Mouse (Mus musculus): ENCODE measurements around the gene Fads2. TPM values are rescaled to one million over a fixed set of nuclear protein-coding genes. Genes with fewer than 3 reads are reported as not detected.

The Fads2 gene
- polyA plus RNA-seq (2012; rRNA removed), result 91.5 and 97.5 TPM in 2 replicates

DNA sequence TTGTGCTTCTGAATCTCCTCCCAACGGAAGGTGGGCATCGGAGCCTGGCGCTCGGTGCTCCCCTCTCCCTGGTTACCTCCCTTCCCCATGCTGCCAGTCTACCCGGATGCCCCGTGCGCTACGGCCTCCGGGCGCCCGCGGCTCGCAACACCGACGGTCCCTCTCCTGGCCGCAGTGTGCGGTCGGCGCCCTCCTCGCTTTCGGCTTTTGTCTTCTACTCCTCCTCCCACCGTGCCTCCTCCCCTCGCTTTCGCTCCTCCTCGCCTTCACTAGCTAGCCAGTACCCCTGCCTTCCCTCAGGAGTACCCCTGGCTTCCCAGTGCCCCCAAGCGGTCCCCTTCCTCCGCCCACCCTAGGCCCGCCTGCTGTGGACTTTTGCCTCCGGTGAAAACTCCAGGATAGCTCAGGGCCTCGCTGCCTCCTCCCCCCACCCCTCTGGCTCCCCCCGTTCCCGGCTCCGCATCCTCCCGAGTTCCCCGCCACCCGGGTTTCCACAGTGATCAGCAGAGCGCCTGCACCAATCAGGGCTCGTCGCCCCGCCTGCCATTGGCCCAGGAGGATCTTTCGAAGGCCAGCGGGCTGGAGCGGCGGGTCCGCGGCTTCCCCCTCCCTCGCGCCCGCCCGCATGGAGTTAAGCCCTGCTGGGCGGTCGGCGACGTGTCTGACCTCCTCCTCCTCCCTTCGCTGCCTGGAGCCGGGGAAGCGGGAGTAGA is at the start of gene Fads2:
TSS of gene Fads2 (minus strand) at position 406 of the 713 bp plus-strand sequence.
- peak within 1 kb of the TSS; percentile 75 for H3K4me3 ChIP-seq (ENCODE audit: control insufficient read depth, low read depth, low read length)
- no peaks in the 10 kb centered on the region for H3K27me3 ChIP-seq (ENCODE audit: control insufficient read depth, insufficient read depth, low read length)
- H3K27ac ChIP-seq (ENCODE audit: control insufficient read depth, insufficient read depth, low read depth, low read length), result peak within 1 kb of the TSS; percentile 86
- H3K36me3 ChIP-seq (ENCODE audit: control insufficient read depth, insufficient read depth, low read length), result no peaks in the 10 kb centered on the region
- H3K4me1 ChIP-seq (ENCODE audit: control insufficient read depth, insufficient read depth, low read length), result peaks cover 7% of the 10 kb centered on the region
- no peak for TF ChIP-seq CTCF (IDR thresholded peaks at IDR 0.05; ENCODE audit: control insufficient read depth, insufficient read depth, insufficient replicate concordance, low read depth, low read length)
- TF ChIP-seq POLR2A (IDR thresholded peaks at IDR 0.05; ENCODE audit: control insufficient read depth, low read depth, low read length), result peak; percentile 90

DNA sequence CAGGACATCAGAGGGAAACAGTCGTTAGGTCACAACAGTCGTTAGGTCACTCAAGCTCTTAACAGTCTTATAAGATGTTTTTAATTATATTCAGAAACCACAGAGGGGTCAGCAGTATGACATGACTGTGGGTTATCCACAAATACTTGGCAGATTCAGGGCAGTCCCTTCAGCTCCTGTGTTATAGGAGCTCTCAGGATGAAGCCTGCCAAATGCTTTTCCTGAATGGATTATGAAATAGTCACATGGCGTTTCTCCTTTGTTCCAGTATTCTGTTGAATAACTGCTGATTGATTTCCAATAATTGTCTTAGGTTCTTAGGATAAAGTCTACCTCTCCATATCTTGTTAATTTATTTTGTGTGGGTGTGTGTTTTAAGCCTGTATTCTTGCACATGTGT is 47.6 kb upstream of the Fads2 start:
- Histone ChIP-seq H3K36me3 (ENCODE audit: control insufficient read depth, insufficient read depth, low read length) (no peaks in the 10 kb centered on the region), H3K4me1 (ENCODE audit: control insufficient read depth, insufficient read depth, low read length) (no peaks in the 10 kb centered on the region), H3K4me3 (ENCODE audit: control insufficient read depth, low read depth, low read length) (no peak overlapping the region), H3K27me3 (ENCODE audit: control insufficient read depth, insufficient read depth, low read length) (no peaks in the 10 kb centered on the region), H3K27ac (ENCODE audit: control insufficient read depth, insufficient read depth, low read depth, low read length) (no peak overlapping the region)
- TF ChIP-seq CTCF (IDR thresholded peaks at IDR 0.05; ENCODE audit: control insufficient read depth, insufficient read depth, insufficient replicate concordance, low read depth, low read length) (no peak), POLR2A (IDR thresholded peaks at IDR 0.05; ENCODE audit: control insufficient read depth, low read depth, low read length) (no peak)

DNA sequence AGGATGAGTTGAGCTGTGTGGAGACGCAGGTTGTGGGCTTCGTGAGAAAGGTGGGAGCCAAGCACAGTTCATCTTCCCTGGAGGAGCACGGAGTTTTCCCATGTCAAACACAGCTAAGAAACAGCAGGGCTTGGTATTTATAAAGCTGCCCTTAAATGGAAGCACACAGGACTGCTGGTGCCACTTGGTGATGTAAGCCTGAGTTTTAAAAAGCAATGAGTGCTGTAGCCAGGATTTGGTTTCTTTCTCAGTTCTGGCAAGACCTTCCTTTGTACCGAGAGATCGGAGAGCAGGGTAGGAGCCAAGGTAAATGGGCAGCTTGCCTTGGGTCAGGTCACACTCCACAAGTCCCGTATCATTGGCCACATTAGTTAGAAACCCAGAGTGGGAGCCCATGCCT is 47.0 kb upstream of the Fads2 start:
- no peak overlapping the region for H3K4me3 ChIP-seq (ENCODE audit: control insufficient read depth, low read depth, low read length)
- no peaks in the 10 kb centered on the region for H3K36me3 ChIP-seq (ENCODE audit: control insufficient read depth, insufficient read depth, low read length)
- no peak overlapping the region for H3K27ac ChIP-seq (ENCODE audit: control insufficient read depth, insufficient read depth, low read depth, low read length)
- H3K27me3 ChIP-seq (ENCODE audit: control insufficient read depth, insufficient read depth, low read length), result no peaks in the 10 kb centered on the region
- TF ChIP-seq POLR2A (IDR thresholded peaks at IDR 0.05; ENCODE audit: control insufficient read depth, low read depth, low read length) (no peak), CTCF (IDR thresholded peaks at IDR 0.05; ENCODE audit: control insufficient read depth, insufficient read depth, insufficient replicate concordance, low read depth, low read length) (no peak)
- no peaks in the 10 kb centered on the region for H3K4me1 ChIP-seq (ENCODE audit: control insufficient read depth, insufficient read depth, low read length)

DNA sequence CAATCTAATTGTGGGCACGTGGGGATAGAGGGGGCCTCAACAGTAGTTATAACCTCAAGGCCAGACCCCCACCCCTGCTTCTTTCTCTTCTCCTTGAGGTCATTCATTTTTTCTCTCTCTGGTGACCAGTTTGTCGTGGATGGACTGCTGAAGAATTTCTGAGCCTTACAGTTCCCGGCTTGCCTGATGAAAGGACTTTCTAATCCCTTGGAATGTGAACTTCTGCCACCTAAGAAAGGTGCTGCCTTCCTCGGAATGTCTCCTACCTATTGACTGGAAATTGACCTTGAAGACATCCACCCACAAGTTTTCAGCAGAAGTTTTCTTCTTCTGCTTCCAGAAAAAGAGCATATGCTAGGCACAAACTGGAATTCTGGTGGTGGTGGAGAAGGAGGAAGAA is 42.9 kb upstream of the Fads2 start:
- Histone ChIP-seq H3K4me1 (ENCODE audit: control insufficient read depth, insufficient read depth, low read length) (no peaks in the 10 kb centered on the region), H3K27ac (ENCODE audit: control insufficient read depth, insufficient read depth, low read depth, low read length) (no peak overlapping the region), H3K36me3 (ENCODE audit: control insufficient read depth, insufficient read depth, low read length) (no peaks in the 10 kb centered on the region), H3K4me3 (ENCODE audit: control insufficient read depth, low read depth, low read length) (no peak overlapping the region), H3K27me3 (ENCODE audit: control insufficient read depth, insufficient read depth, low read length) (no peaks in the 10 kb centered on the region)
- TF ChIP-seq CTCF (IDR thresholded peaks at IDR 0.05; ENCODE audit: control insufficient read depth, insufficient read depth, insufficient replicate concordance, low read depth, low read length), result no peak
- TF ChIP-seq POLR2A (IDR thresholded peaks at IDR 0.05; ENCODE audit: control insufficient read depth, low read depth, low read length), result no peak

DNA sequence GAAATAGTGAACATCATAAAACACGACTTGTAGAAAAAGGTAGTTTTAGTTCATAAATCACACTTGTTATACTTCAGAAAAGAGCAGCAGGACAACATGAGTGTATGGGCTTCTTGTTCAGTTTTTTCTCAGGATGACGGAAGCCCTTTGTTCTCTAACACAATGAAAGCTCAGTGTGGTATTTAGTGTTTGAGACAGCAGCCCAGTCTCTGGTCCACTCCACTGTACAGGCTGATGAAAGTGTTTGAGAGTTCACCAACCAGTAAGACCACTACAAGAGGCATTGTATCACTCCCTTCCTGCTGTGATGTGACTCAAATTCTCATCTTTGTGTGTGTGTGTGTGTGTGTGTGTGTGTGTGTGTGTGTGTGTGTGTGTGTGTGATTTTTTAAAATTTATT is 42.1 kb upstream of the Fads2 start:
- no peak overlapping the region for H3K4me3 ChIP-seq (ENCODE audit: control insufficient read depth, low read depth, low read length)
- no peaks in the 10 kb centered on the region for H3K4me1 ChIP-seq (ENCODE audit: control insufficient read depth, insufficient read depth, low read length)
- no peak overlapping the region for H3K27ac ChIP-seq (ENCODE audit: control insufficient read depth, insufficient read depth, low read depth, low read length)
- TF ChIP-seq CTCF (IDR thresholded peaks at IDR 0.05; ENCODE audit: control insufficient read depth, insufficient read depth, insufficient replicate concordance, low read depth, low read length) (no peak), POLR2A (IDR thresholded peaks at IDR 0.05; ENCODE audit: control insufficient read depth, low read depth, low read length) (no peak)
- no peaks in the 10 kb centered on the region for H3K36me3 ChIP-seq (ENCODE audit: control insufficient read depth, insufficient read depth, low read length)
- no peaks in the 10 kb centered on the region for H3K27me3 ChIP-seq (ENCODE audit: control insufficient read depth, insufficient read depth, low read length)

DNA sequence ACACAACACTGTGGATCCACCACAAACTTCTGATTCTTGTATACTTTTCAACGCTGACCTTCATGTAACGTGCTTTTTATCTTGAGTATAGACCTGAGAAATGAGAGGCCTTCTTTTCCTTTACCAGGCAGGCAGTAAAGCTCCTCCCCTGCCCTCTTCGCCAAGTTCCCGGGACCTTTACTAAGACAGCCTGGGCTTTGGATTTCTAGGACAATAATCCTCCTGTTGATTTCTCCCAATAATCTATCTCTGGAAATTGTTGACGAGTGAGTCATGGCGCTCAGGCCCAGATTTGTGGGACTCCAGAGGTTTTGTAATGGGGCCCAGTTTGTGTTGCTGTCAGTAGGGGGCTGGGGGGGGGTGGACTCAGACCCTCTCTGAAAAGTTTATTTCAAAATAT is 38.2 kb upstream of the Fads2 start:
- Histone ChIP-seq H3K4me3 (ENCODE audit: control insufficient read depth, low read depth, low read length) (no peak overlapping the region), H3K4me1 (ENCODE audit: control insufficient read depth, insufficient read depth, low read length) (no peaks in the 10 kb centered on the region), H3K36me3 (ENCODE audit: control insufficient read depth, insufficient read depth, low read length) (no peaks in the 10 kb centered on the region), H3K27me3 (ENCODE audit: control insufficient read depth, insufficient read depth, low read length) (no peaks in the 10 kb centered on the region), H3K27ac (ENCODE audit: control insufficient read depth, insufficient read depth, low read depth, low read length) (no peak overlapping the region)
- TF ChIP-seq POLR2A (IDR thresholded peaks at IDR 0.05; ENCODE audit: control insufficient read depth, low read depth, low read length), result no peak

DNA sequence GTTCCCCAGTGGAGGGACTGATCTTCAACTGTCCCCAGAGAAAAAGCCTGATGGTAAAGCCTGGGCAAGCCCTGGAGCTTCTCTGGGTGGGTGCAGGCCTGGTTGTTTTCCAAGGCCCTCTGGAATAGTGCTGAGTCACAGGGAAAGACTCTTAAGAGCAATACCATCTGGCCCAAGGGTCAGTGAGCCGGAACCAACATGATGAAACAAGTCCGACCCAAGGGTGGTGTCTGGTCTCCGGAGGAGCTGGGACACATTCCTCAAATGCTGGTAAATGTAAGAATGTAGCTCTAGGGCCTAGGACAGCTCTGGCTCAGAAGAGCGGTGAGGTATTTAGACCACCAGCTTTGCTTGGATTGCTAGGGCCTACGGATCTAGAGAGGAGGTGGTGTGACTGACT is 35.9 kb upstream of the Fads2 start:
- TF ChIP-seq POLR2A (IDR thresholded peaks at IDR 0.05; ENCODE audit: control insufficient read depth, low read depth, low read length), result no peak
- TF ChIP-seq CTCF (IDR thresholded peaks at IDR 0.05; ENCODE audit: control insufficient read depth, insufficient read depth, insufficient replicate concordance, low read depth, low read length), result no peak
- no peaks in the 10 kb centered on the region for H3K27me3 ChIP-seq (ENCODE audit: control insufficient read depth, insufficient read depth, low read length)
- H3K4me1 ChIP-seq (ENCODE audit: control insufficient read depth, insufficient read depth, low read length), result no peaks in the 10 kb centered on the region
- no peaks in the 10 kb centered on the region for H3K36me3 ChIP-seq (ENCODE audit: control insufficient read depth, insufficient read depth, low read length)
- H3K27ac ChIP-seq (ENCODE audit: control insufficient read depth, insufficient read depth, low read depth, low read length), result no peak overlapping the region
- no peak overlapping the region for H3K4me3 ChIP-seq (ENCODE audit: control insufficient read depth, low read depth, low read length)

Data from testis, adult 2 months (tissue).